Mouse (Mus musculus) CH12.LX (cell line): Measurements from ENCODE around the gene Atg10.

Experiments used
- EP300 ChIP-seq: IDR thresholded peaks from 2 replicates; pipeline ENCODE4 v1.6.1; 2011; ENCODE audit warnings: low read length, improper control_type of control experiment
- SMC3 ChIP-seq: IDR thresholded peaks from 2 replicates; pipeline ENCODE4 v1.6.1; 2011; ENCODE audit warnings: low read depth, low read length, improper control_type of control experiment
- USF1 ChIP-seq: IDR thresholded peaks from 2 replicates; pipeline ENCODE4 v1.6.1; 2014; ENCODE audit warnings: low read depth, mild to moderate bottlenecking, inconsistent platforms, low read length, improper control_type of control experiment
- USF2 ChIP-seq: conservative IDR thresholded peaks from 2 replicates; pipeline ENCODE4 v1.6.1; 2011; ENCODE audit warnings: low read depth, low read length, improper control_type of control experiment
- ZC3H11A ChIP-seq: IDR thresholded peaks from 2 replicates; pipeline ENCODE4 v1.6.1; 2012; ENCODE audit warnings: low read depth, mild to moderate bottlenecking, inconsistent platforms, low read length, improper control_type of control experiment

- TF ChIP-seq ZC3H11A = no peak
- TF ChIP-seq EP300 = no peak
- TF ChIP-seq SMC3 = no peak
- no peak for TF ChIP-seq USF2
- TF ChIP-seq USF1 = no peak
Observed at GRCm38 (mm10) chr13:91114880-91115279, 108.9 kb downstream of the Atg10 start.
